Mouse (Mus musculus) left cerebral cortex, adult 2 months (tissue): ENCODE measurements around the gene Tmem163. TPM values are rescaled to one million over a fixed set of nuclear protein-coding genes. Genes with fewer than 3 reads are reported as not detected.

Source experiments
- DNase-seq, 2 experiments: peaks; one replicate each; pipeline ENCODE4 v3.0.0; 2021 to 2022; ENCODE audit warnings: low spot score in 2 of 2, mixed read lengths in 1 of 2; ENCODE audit errors: extremely low spot score in 1 of 2
- H3K27ac ChIP-seq: fragments of 200-600 bp; 2 replicates; pipeline ENCODE4 v1.8.1; 2022
- H3K4me3 ChIP-seq: fragments of 200-600 bp; 2 replicates; pipeline ENCODE4 v1.8.1; 2022
- CTCF ChIP-seq: fragments of 200-600 bp; IDR thresholded peaks from 2 replicates; pipeline ENCODE4 v1.8.1; 2022; ENCODE audit warnings: antibody characterized with exemption, mild to moderate bottlenecking, moderate library complexity
- intact Hi-C: fragments of 180-260 bp; cut with DNase I; formaldehyde crosslinking; loops from one replicate; pipeline ENCODE4 v1.15.1; 2025
- total RNA-seq, 2 experiments: library from RNA; stranded (reverse); gene quantifications; 2 replicates each; pipeline ENCODE4 v1.2.3; 2021

Tmem163 gene
- total RNA-seq, 2 experiments from 2014 or later = 18.0 to 20.0 TPM

DNA sequence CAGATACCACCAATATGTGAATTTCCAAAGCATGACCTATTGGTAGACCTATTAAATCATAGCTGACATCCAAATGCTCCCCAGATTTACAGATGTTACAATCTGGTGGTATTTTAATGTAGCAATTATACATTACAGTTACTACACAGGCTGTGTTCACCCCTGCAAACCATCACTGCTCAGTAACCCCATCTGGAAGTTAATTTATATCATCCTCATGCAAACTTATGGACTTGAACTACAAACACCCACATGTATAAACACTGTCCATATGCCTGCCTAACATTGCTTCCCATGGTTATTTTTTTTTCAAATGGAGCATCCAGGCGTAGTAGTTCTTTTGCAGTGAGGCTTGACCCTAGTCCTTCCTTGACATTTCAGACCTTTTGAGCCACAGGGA, 238.3 kb downstream of the Tmem163 start:
- intact Hi-C loops = no loop called here
- no peak for TF ChIP-seq CTCF
- DNase-seq = no peak
- Histone ChIP-seq H3K4me3 (no peak overlapping the region), H3K27ac (no peak overlapping the region)

- peak overlapping the region; percentile 40 for H3K27ac ChIP-seq
- DNase-seq = peak; percentile 25 to 36
Observed at GRCm38 (mm10) chr1:127439452-127439891, 239.9 kb downstream of the Tmem163 start.

DNA sequence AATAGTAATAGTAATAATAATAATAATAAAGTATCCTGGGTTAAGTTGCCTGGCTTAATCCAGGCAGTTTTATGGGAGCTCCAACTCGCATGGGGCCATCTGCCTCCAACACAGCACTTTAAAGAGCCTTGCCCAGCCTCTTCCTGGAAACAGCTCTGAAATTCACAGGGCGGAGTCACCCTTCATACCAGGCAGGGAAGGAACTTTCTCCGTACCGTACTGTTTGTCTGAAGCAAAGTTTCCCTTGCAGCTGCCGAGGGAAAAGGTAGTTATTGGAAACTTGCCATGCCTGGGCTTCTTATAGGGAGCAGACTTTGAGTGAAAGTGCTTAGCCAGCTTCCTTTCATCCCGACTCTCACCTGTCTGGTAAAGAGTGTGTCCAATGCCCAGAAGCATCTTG, 242.3 kb downstream of the Tmem163 start:
- Histone ChIP-seq H3K27ac (no peak overlapping the region), H3K4me3 (no peak overlapping the region)
- no peak for DNase-seq
- TF ChIP-seq CTCF = no peak
- intact Hi-C loops = no loop called here

More at GRCm38 (mm10) chr1:127439452-127439891, 239.9 kb downstream of the Tmem163 start:
- no peak for TF ChIP-seq CTCF
- H3K4me3 ChIP-seq = no peak overlapping the region
- intact Hi-C loops = no loop called here

Other genes with a start within 250 kb of the Tmem163 start
- gene Acmsd, start 49.9 kb upstream of the Tmem163 start, total RNA-seq = not detected
- 10 to 100 TPM; 69.9 to 70.1 TPM for gene Ccnt2, start 94.6 kb upstream of the Tmem163 start, total RNA-seq
- 10 to 100 TPM in 1 of 2 experiments, 1 to 10 TPM in 1; 7.7 to 10.2 TPM for gene Map3k19, start 175.5 kb upstream of the Tmem163 start, total RNA-seq
- gene Rab3gap1, start 189.2 kb upstream of the Tmem163 start, total RNA-seq = 10 to 100 TPM; 75.8 to 83.6 TPM